Mouse (Mus musculus) cerebellum, postnatal 25 days (tissue): ENCODE measurements at regions not wholly inside any gene's neighbourhood (a gene's known extent, or its start where the extent isn't known, plus 50 kb on each side); places are given as distances from the start of the nearest gene placed in this dataset.

Experiments used
- DNase-seq, 2 experiments: peaks; one replicate each; pipeline ENCODE4 v3.0.0; 2021; ENCODE audit warnings: mixed read lengths in 2 of 2

GRCm38 (mm10) chr2:82508595-82508994, 434.8 kb upstream of the Fsip2 start:
- no peak for DNase-seq

- no peak for DNase-seq
Measured at GRCm38 (mm10) chr2:82515165-82515564, 428.3 kb upstream of the Fsip2 start.

GRCm38 (mm10) chr2:82519951-82520350, 423.5 kb upstream of the Fsip2 start:
- peak in 1 of 2 experiments; percentile 32 for DNase-seq

GRCm38 (mm10) chr2:82538958-82539357, 404.5 kb upstream of the Fsip2 start:
- DNase-seq = no peak

GRCm38 (mm10) chr2:82540676-82541075, 402.8 kb upstream of the Fsip2 start:
- no peak for DNase-seq

GRCm38 (mm10) chr2:82570358-82570757, 373.1 kb upstream of the Fsip2 start:
- DNase-seq = no peak

GRCm38 (mm10) chr2:82572099-82572498, 371.3 kb upstream of the Fsip2 start:
- peak in 1 of 2 experiments; percentile 3 for DNase-seq

GRCm38 (mm10) chr2:82573841-82574240, 369.6 kb upstream of the Fsip2 start:
- no peak for DNase-seq

- DNase-seq = no peak
Measured at GRCm38 (mm10) chr2:82579665-82580064, 363.8 kb upstream of the Fsip2 start.

- no peak for DNase-seq
Measured at GRCm38 (mm10) chr2:82616185-82616584, 327.2 kb upstream of the Fsip2 start.

- no peak for DNase-seq
Measured at GRCm38 (mm10) chr2:82620553-82620952, 322.9 kb upstream of the Fsip2 start.

GRCm38 (mm10) chr2:82644428-82644827, 299.0 kb upstream of the Fsip2 start:
- peak; percentile 17 to 20 for DNase-seq
